Mouse (Mus musculus) layer of hippocampus, adult 2 months (tissue): ENCODE data around the gene Fbxw9. TPM values are rescaled to one million over a fixed set of nuclear protein-coding genes. Genes with fewer than 3 reads are reported as not detected.

Source experiments
- DNase-seq, 2 experiments: peaks; one replicate each; pipeline ENCODE4 v3.0.0; 2022; ENCODE audit warnings: low spot score in 2 of 2
- H3K27ac ChIP-seq: fragments of 200-600 bp; 2 replicates; pipeline ENCODE4 v1.8.1; 2022
- H3K4me3 ChIP-seq: fragments of 200-600 bp; 2 replicates; pipeline ENCODE4 v1.8.1; 2022; ENCODE audit warnings: mild to moderate bottlenecking
- CTCF ChIP-seq: fragments of 200-600 bp; conservative IDR thresholded peaks from 2 replicates; pipeline ENCODE4 v1.8.1; 2022; ENCODE audit warnings: antibody characterized with exemption, mild to moderate bottlenecking, moderate library complexity
- long read RNA-seq, 2 experiments: library from polyadenylated mRNA; stranded (forward); transcript quantifications; one replicate each; pipeline ENCODE4 v2.0.0; 2021; ENCODE audit warnings: borderline mapping rate in 2 of 2
- total RNA-seq, 2 experiments: library from RNA; stranded (reverse); gene quantifications; 2 replicates each; pipeline ENCODE4 v1.2.3; 2021

Fbxw9 gene
- total RNA-seq, result 10 to 100 TPM; 22.6 to 23.5 TPM
- long read RNA-seq, experiment 1, transcript Fbxw9-201 (10 exons, 1,907 nt), result major isoform, 8 of 25 reads
- long read RNA-seq, experiment 1, transcript Fbxw9-203 (9 exons, 1,993 nt), result minor isoform, 7 of 25 reads
- long read RNA-seq, experiment 1, partial matches to known transcripts, result 1 of 25 reads
- long read RNA-seq, experiment 1, other reads (novel, unspliced or antisense), result 9 of 25 reads
- long read RNA-seq, experiment 2, transcript Fbxw9-201 (10 exons, 1,907 nt), result major isoform, 8 of 24 reads
- long read RNA-seq, experiment 2, transcript Fbxw9-203 (9 exons, 1,993 nt), result minor isoform, 5 of 24 reads
- long read RNA-seq, experiment 2, partial matches to known transcripts, result 5 of 24 reads
- long read RNA-seq, experiment 2, other reads (novel, unspliced or antisense), result 6 of 24 reads

- TF ChIP-seq CTCF, result no peak
- H3K4me3 ChIP-seq, result peak within 1 kb of the TSS; percentile 97
- H3K27ac ChIP-seq, result peak within 1 kb of the TSS; percentile 83
- DNase-seq, result peak; percentile 91 to 92
Observed at GRCm38 (mm10) chr8:85059879-85060616, at the start of gene Fbxw9. Gene Fbxw9 (plus strand): TSS chr8:85060055.

GRCm38 (mm10) chr8:85011242-85011641 lies 48.6 kb upstream of the Fbxw9 start:
- Histone ChIP-seq H3K4me3 (no peak overlapping the region), H3K27ac (no peak overlapping the region)
- no peak for TF ChIP-seq CTCF
- DNase-seq, result no peak

GRCm38 (mm10) chr8:85013230-85013840 lies 46.5 kb upstream of the Fbxw9 start:
- Histone ChIP-seq H3K4me3 (peak overlapping the region; percentile 60), H3K27ac (peak overlapping the region; percentile 76; the same call in 1 of the 2 replicates)
- peak; percentile 73 for DNase-seq
- peak; percentile 86 for TF ChIP-seq CTCF

GRCm38 (mm10) chr8:85014431-85014830 lies 45.4 kb upstream of the Fbxw9 start, which contains the start of gene Best2:
Gene Best2 (minus strand): TSS chr8:85014531.
- peak within 1 kb of the TSS; percentile 60 for H3K4me3 ChIP-seq
- peak within 1 kb of the TSS; percentile 76; the same call in 1 of the 2 replicates for H3K27ac ChIP-seq
- no peak for TF ChIP-seq CTCF

GRCm38 (mm10) chr8:85016724-85017123 lies 43.1 kb upstream of the Fbxw9 start:
- no peak overlapping the region for H3K27ac ChIP-seq
- H3K4me3 ChIP-seq, result no peak overlapping the region
- no peak for TF ChIP-seq CTCF
- no peak for DNase-seq

More at GRCm38 (mm10) chr8:85014431-85014830, 45.4 kb upstream of the Fbxw9 start, which contains the start of gene Best2:
- DNase-seq, result no peak

- Histone ChIP-seq H3K27ac (no peak overlapping the region), H3K4me3 (no peak overlapping the region)
- no peak for DNase-seq
- peak; percentile 22; the same call in 1 of the 2 replicates for TF ChIP-seq CTCF
Observed at GRCm38 (mm10) chr8:85017209-85017608, 42.6 kb upstream of the Fbxw9 start.

GRCm38 (mm10) chr8:85021514-85022055 lies 38.3 kb upstream of the Fbxw9 start:
- H3K4me3 ChIP-seq, result no peak overlapping the region
- DNase-seq, result no peak
- TF ChIP-seq CTCF, result peak; percentile 35; the same call in 1 of the 2 replicates
- H3K27ac ChIP-seq, result no peak overlapping the region

GRCm38 (mm10) chr8:85023846-85024245 lies 36.0 kb upstream of the Fbxw9 start:
- Histone ChIP-seq H3K4me3 (peak overlapping the region; percentile 98), H3K27ac (no peak overlapping the region)
- no peak for TF ChIP-seq CTCF
- no peak for DNase-seq

- H3K27ac ChIP-seq, result peak within 1 kb of the TSS; percentile 99
- peak within 1 kb of the TSS; percentile 98 for H3K4me3 ChIP-seq
- no peak for TF ChIP-seq CTCF
- peak; percentile 71 to 92 for DNase-seq
Observed at GRCm38 (mm10) chr8:85025098-85025932, 34.5 kb upstream of the Fbxw9 start, which contains the start of gene Asna1. Gene Asna1 (minus strand): TSS chr8:85025281.

GRCm38 (mm10) chr8:85026670-85027515 lies 33.0 kb upstream of the Fbxw9 start, which contains the start of gene Trir:
Gene Trir (plus strand): TSS chr8:85026823.
- Histone ChIP-seq H3K27ac (peak within 1 kb of the TSS; percentile 99), H3K4me3 (peak within 1 kb of the TSS; percentile 98)
- DNase-seq, result peak; percentile 95 to 97
- TF ChIP-seq CTCF, result 0 out of 2 replicates have a peak, but pooled peaks have one; percentile 12

- H3K4me3 ChIP-seq, result peak overlapping the region; percentile 98
- peak overlapping the region; percentile 99 for H3K27ac ChIP-seq
- no peak for TF ChIP-seq CTCF
- DNase-seq, result no peak
Observed at GRCm38 (mm10) chr8:85027516-85027855, 32.4 kb upstream of the Fbxw9 start.
